31 mouse cellular contexts compared by ENCODE assay signal in genomic region chr5:123090560-123091306, GRCm38 (mm10). TPM values are rescaled to one million over a fixed set of nuclear protein-coding genes. Genes with fewer than 3 reads are reported as not detected.
DNase-seq lines count a peak whose midpoint lies in the region; ATAC-seq and TF ChIP-seq lines count a peak whose summit lies in the region.
"Had no signal": no experiment of that assay in that cellular context is flagged by ENCODE, and none has a peak within 500 bp of the region (broad histone marks: within the 10 kb centered on the region; RNA-seq: fewer than 3 reads in every experiment).

No protein-coding gene starts in this region.

- no peaks in the 10 kb centered on the region for H3K36me3 ChIP-seq in kidney, adult 2 months (ENCODE audit: control insufficient read depth, insufficient read depth, low read length)
- no peaks in the 10 kb centered on the region for H3K36me3 ChIP-seq in kidney, embryonic 14.5 days (ENCODE audit: control insufficient read depth, insufficient read depth, low read length)
- H3K36me3 ChIP-seq in liver, embryonic 11.5 days (ENCODE audit: control insufficient read depth, insufficient read depth, low read length): 0 out of 2 replicates have a peak, but pooled peaks cover 2% of the 10 kb centered on the region
- H3K36me3 ChIP-seq in liver, embryonic 16.5 days (ENCODE audit: control insufficient read depth, insufficient read depth): 0 out of 2 replicates have a peak, but pooled peaks cover 2% of the 10 kb centered on the region
- H3K36me3 ChIP-seq: embryonic facial prominence, embryonic 10.5 days; embryonic facial prominence, embryonic 15.5 days; heart, embryonic 15.5 days; midbrain, embryonic 10.5 days; neural tube, embryonic 12.5 days had no signal

- intact Hi-C loops in left cerebral cortex, postnatal 4 days (cut with DNase I): no loop called here

- no peak for TF ChIP-seq CTCF in kidney, adult 2 months (conservative IDR thresholded peaks at IDR 0.05; ENCODE audit: insufficient read depth, insufficient read length, low read depth, low read length)

- no peak for ATAC-seq in kidney, embryonic 14.5 days (ENCODE audit: low FRiP score, low TSS enrichment)
- ATAC-seq in liver, embryonic 11.5 days (replicated peaks; ENCODE audit: low FRiP score): no peak
- no peak for ATAC-seq in liver, embryonic 16.5 days (ENCODE audit: low read depth)
- ATAC-seq in activated CD4-positive, CD25-positive, alpha-beta regulatory T cell, adult 4 months: no peak
- ATAC-seq: forebrain, embryonic 14.5 days; hindbrain, embryonic 16.5 days had no signal

- peak; percentile 87 for DNase-seq in kidney, adult 2 months
- DNase-seq in ZHBTc4 (ENCODE audit: low read depth, low spot score): peak; percentile 85
- DNase-seq in liver, embryonic 11.5 days (ENCODE audit: low spot score): no peak
- no peak for DNase-seq in layer of hippocampus, adult 8-10 months (ENCODE audit: low spot score in 2 of 2)
- no peak for DNase-seq in left cerebral cortex, postnatal 4 days
- DNase-seq: adrenal gland, adult 8-10 months; cerebellum, adult 8-10 months; cerebellum, postnatal 25 days; kidney, adult 9 months; kidney, postnatal 25 days; lung, embryonic 14.5 days; lung, postnatal 14 days; thymus, adult 2 months; thymus, postnatal 36 days had no signal

- no peak overlapping the region for H3K27ac ChIP-seq in kidney, adult 2 months (ENCODE audit: insufficient read depth, low read depth, low read length)
- H3K27ac ChIP-seq in kidney, embryonic 14.5 days (ENCODE audit: low read depth, low read length): no peak overlapping the region
- H3K27ac ChIP-seq in liver, embryonic 11.5 days (ENCODE audit: low read depth, low read length): peak overlapping the region; percentile 62
- H3K27ac ChIP-seq in liver, embryonic 16.5 days (ENCODE audit: low read length): peak overlapping the region; percentile 80
- H3K27ac ChIP-seq: embryonic facial prominence, embryonic 10.5 days; embryonic facial prominence, embryonic 15.5 days; heart, embryonic 15.5 days; left cerebral cortex, adult 2 months; limb, embryonic 13.5 days; midbrain, embryonic 10.5 days; neural tube, embryonic 12.5 days had no signal

- H3K27me3 ChIP-seq in kidney, adult 2 months (replicated peaks; ENCODE audit: control insufficient read depth, insufficient read depth, low read length): no peaks in the 10 kb centered on the region
- H3K27me3 ChIP-seq in kidney, embryonic 14.5 days (ENCODE audit: control insufficient read depth, insufficient read depth, low read length): no peaks in the 10 kb centered on the region
- no peaks in the 10 kb centered on the region for H3K27me3 ChIP-seq in liver, embryonic 11.5 days (replicated peaks; ENCODE audit: control insufficient read depth, insufficient read depth, low read length)
- H3K27me3 ChIP-seq in liver, embryonic 16.5 days (ENCODE audit: control insufficient read depth, insufficient read depth, low read depth, low read length): no peaks in the 10 kb centered on the region
- H3K27me3 ChIP-seq: embryonic facial prominence, embryonic 15.5 days; heart, embryonic 15.5 days; limb, embryonic 13.5 days; neural tube, embryonic 12.5 days had no signal

- H3K4me2 ChIP-seq in kidney, embryonic 14.5 days (replicated peaks; ENCODE audit: low read depth, low read length): no peak overlapping the region
- no peak overlapping the region for H3K4me2 ChIP-seq in liver, embryonic 11.5 days
- H3K4me2 ChIP-seq in liver, embryonic 16.5 days (ENCODE audit: low read depth, low read length): no peak overlapping the region
- H3K4me2 ChIP-seq: embryonic facial prominence, embryonic 15.5 days; heart, embryonic 15.5 days; limb, embryonic 13.5 days; lung, embryonic 14.5 days; neural tube, embryonic 12.5 days had no signal

- H3K9ac ChIP-seq in kidney, embryonic 14.5 days (ENCODE audit: low read depth, low read length): no peak overlapping the region
- no peak overlapping the region; the same call in 1 of the 2 replicates for H3K9ac ChIP-seq in liver, embryonic 11.5 days (ENCODE audit: low read depth, low read length)
- H3K9ac ChIP-seq in liver, embryonic 16.5 days (ENCODE audit: low read depth, low read length): peak overlapping the region; percentile 13; the same call in 1 of the 2 replicates
- H3K9ac ChIP-seq: embryonic facial prominence, embryonic 15.5 days; heart, embryonic 15.5 days; limb, embryonic 13.5 days; lung, embryonic 14.5 days; neural tube, embryonic 12.5 days had no signal

- TF ChIP-seq POLR2A in kidney, adult 2 months (IDR thresholded peaks at IDR 0.05; ENCODE audit: low read depth, low read length): no peak

- peaks cover 7% of the 10 kb centered on the region for H3K4me1 ChIP-seq in kidney, adult 2 months (ENCODE audit: control insufficient read depth, insufficient read depth, low read length)
- peaks cover 5% of the 10 kb centered on the region; the same call in 1 of the 2 replicates for H3K4me1 ChIP-seq in kidney, embryonic 14.5 days (ENCODE audit: control insufficient read depth, insufficient read depth, low read length)
- H3K4me1 ChIP-seq in liver, embryonic 11.5 days (replicated peaks; ENCODE audit: control insufficient read depth, insufficient read depth, low read length): peaks cover 41% of the 10 kb centered on the region
- peaks cover 62% of the 10 kb centered on the region for H3K4me1 ChIP-seq in liver, embryonic 16.5 days (ENCODE audit: control insufficient read depth, low read depth, low read length)
- H3K4me1 ChIP-seq: embryonic facial prominence, embryonic 15.5 days; neural tube, embryonic 12.5 days had no signal

- H3K4me3 ChIP-seq in kidney, adult 2 months (ENCODE audit: insufficient read depth, low read depth, low read length): no peak overlapping the region
- H3K4me3 ChIP-seq in kidney, embryonic 14.5 days (ENCODE audit: low read length): no peak overlapping the region
- H3K4me3 ChIP-seq in liver, embryonic 11.5 days (ENCODE audit: low read depth, low read length): no peak overlapping the region
- H3K4me3 ChIP-seq in liver, embryonic 16.5 days (ENCODE audit: low read depth, low read length): no peak overlapping the region
- H3K4me3 ChIP-seq: embryonic facial prominence, embryonic 10.5 days; embryonic facial prominence, embryonic 15.5 days; heart, embryonic 15.5 days; left cerebral cortex, adult 2 months; limb, embryonic 13.5 days; midbrain, embryonic 10.5 days; myocyte; neural tube, embryonic 12.5 days had no signal

- H3K9me3 ChIP-seq in kidney, embryonic 14.5 days (ENCODE audit: control insufficient read depth, low read length): peaks cover 2% of the 10 kb centered on the region; the same call in 1 of the 2 replicates
- H3K9me3 ChIP-seq in liver, embryonic 11.5 days (ENCODE audit: control insufficient read depth, low read length): no peaks in the 10 kb centered on the region
- no peaks in the 10 kb centered on the region for H3K9me3 ChIP-seq in liver, embryonic 16.5 days (replicated peaks; ENCODE audit: control insufficient read depth, low read length)
- H3K9me3 ChIP-seq: embryonic facial prominence, embryonic 10.5 days; embryonic facial prominence, embryonic 15.5 days; heart, embryonic 15.5 days; limb, embryonic 13.5 days; midbrain, embryonic 10.5 days; neural tube, embryonic 12.5 days had no signal

- 79% methylated on average over 10 of the region's 10 CpGs for WGBS in kidney, adult 2 months
- WGBS in kidney, embryonic 14.5 days: 90% methylated on average over 10 of the region's 10 CpGs
- 87% methylated on average over 10 of the region's 10 CpGs for WGBS in liver, embryonic 11.5 days
- WGBS in liver, embryonic 16.5 days (ENCODE audit: insufficient replicate concordance): 80% methylated on average over 10 of the region's 10 CpGs

RNA-seq across cellular contexts. Expression of gene Tmem120b, which starts 22.5 kb away (rescaled TPM):
- polyA plus RNA-seq in kidney, adult 2 months (2012; rRNA removed): 9.9 and 12.7 TPM in 2 replicates
- 12.0 and 13.1 TPM in 2 replicates for polyA plus RNA-seq in kidney, embryonic 14.5 days (2014; fragmentation: Nextera tagmentation; extraction: Ambion mirVana)
- polyA plus RNA-seq in liver, embryonic 11.5 days (2014; fragmentation: Nextera tagmentation; extraction: Ambion mirVana): 24.3 and 24.8 TPM in 2 replicates
- 25.1 and 26.1 TPM in 2 replicates for polyA plus RNA-seq in liver, embryonic 16.5 days (2015; fragmentation: Nextera tagmentation; extraction: Ambion mirVana)
- 10 to 100 TPM; 15.4 to 22.0 (median 18.7) TPM for total RNA-seq in layer of hippocampus, adult 8-10 months (2022)
- total RNA-seq in left cerebral cortex, postnatal 4 days (2021): 10 to 100 TPM; 25.0 to 28.6 TPM
- polyA plus RNA-seq in activated CD4-positive, CD25-positive, alpha-beta regulatory T cell, adult 4 months (2017; shearing (Covaris generic)): 1 to 10 TPM; 2.2 to 2.3 TPM

RNA-seq across cellular contexts. Expression of gene Rhof, which starts 41.8 kb away (rescaled TPM):
- polyA plus RNA-seq in kidney, adult 2 months (2012; rRNA removed): 12.1 and 13.4 TPM in 2 replicates
- 2.0 and 3.2 TPM in 2 replicates for polyA plus RNA-seq in kidney, embryonic 14.5 days (2014; fragmentation: Nextera tagmentation; extraction: Ambion mirVana)
- polyA plus RNA-seq in liver, embryonic 11.5 days (2014; fragmentation: Nextera tagmentation; extraction: Ambion mirVana): 4.6 and 4.8 TPM in 2 replicates
- 1.7 and 2.3 TPM in 2 replicates for polyA plus RNA-seq in liver, embryonic 16.5 days (2015; fragmentation: Nextera tagmentation; extraction: Ambion mirVana)
- total RNA-seq in layer of hippocampus, adult 8-10 months (2022): 10 to 100 TPM; 42.0 to 46.6 (median 45.3) TPM
- 10 to 100 TPM; 44.0 to 48.8 TPM for total RNA-seq in left cerebral cortex, postnatal 4 days (2021)
- polyA plus RNA-seq in activated CD4-positive, CD25-positive, alpha-beta regulatory T cell, adult 4 months (2017; shearing (Covaris generic)): 10 to 100 TPM; 54.3 to 75.1 TPM

RNA-seq across cellular contexts. Expression of gene Morn3, which starts 43.9 kb away (rescaled TPM):
- 0.06 and 0.08 TPM in 2 replicates for polyA plus RNA-seq in kidney, adult 2 months (2012; rRNA removed)
- polyA plus RNA-seq in kidney, embryonic 14.5 days (2014; fragmentation: Nextera tagmentation; extraction: Ambion mirVana): 1.3 and 1.7 TPM in 2 replicates
- polyA plus RNA-seq in liver, embryonic 11.5 days (2014; fragmentation: Nextera tagmentation; extraction: Ambion mirVana): not detected in 2 replicates
- polyA plus RNA-seq in liver, embryonic 16.5 days (2015; fragmentation: Nextera tagmentation; extraction: Ambion mirVana): not detected in 2 replicates
- total RNA-seq in layer of hippocampus, adult 8-10 months (2022): not detected
- not detected for total RNA-seq in left cerebral cortex, postnatal 4 days (2021)
- 1 to 10 TPM; 3.2 to 4.9 TPM for polyA plus RNA-seq in activated CD4-positive, CD25-positive, alpha-beta regulatory T cell, adult 4 months (2017; shearing (Covaris generic))
- total RNA-seq: adrenal gland, adult 8-10 months; gastrocnemius, adult 8-10 months; heart, postnatal 25 days; left cerebral cortex, adult 2 months; midbrain, postnatal 0 days had no signal
- polyA plus RNA-seq: embryonic facial prominence, embryonic 10.5 days; frontal cortex, adult 2 months; heart, embryonic 15.5 days; limb, embryonic 13.5 days; lung, embryonic 14.5 days; myocyte; neural tube, embryonic 12.5 days had no signal

RNA-seq across cellular contexts. Expression of gene Setd1b, which starts 51.3 kb away (rescaled TPM):
- 6.7 and 8.8 TPM in 2 replicates for polyA plus RNA-seq in kidney, adult 2 months (2012; rRNA removed)
- polyA plus RNA-seq in kidney, embryonic 14.5 days (2014; fragmentation: Nextera tagmentation; extraction: Ambion mirVana): 16.6 and 16.7 TPM in 2 replicates
- 7.9 and 9.6 TPM in 2 replicates for polyA plus RNA-seq in liver, embryonic 11.5 days (2014; fragmentation: Nextera tagmentation; extraction: Ambion mirVana)
- 3.5 and 4.1 TPM in 2 replicates for polyA plus RNA-seq in liver, embryonic 16.5 days (2015; fragmentation: Nextera tagmentation; extraction: Ambion mirVana)
- total RNA-seq in layer of hippocampus, adult 8-10 months (2022): 10 to 100 TPM; 33.1 to 37.9 (median 35.0) TPM
- 10 to 100 TPM; 38.5 to 43.9 TPM for total RNA-seq in left cerebral cortex, postnatal 4 days (2021)
- 10 to 100 TPM; 12.5 to 12.9 TPM for polyA plus RNA-seq in activated CD4-positive, CD25-positive, alpha-beta regulatory T cell, adult 4 months (2017; shearing (Covaris generic))

Comparison
In these comparisons a context has a peak if more than half of its experiments do, and no peak if none do; other contexts are left out.
1. DNase-seq: peak in kidney, adult 2 months (single experiment) and ZHBTc4 (single experiment); none in liver, embryonic 11.5 days (single experiment), layer of hippocampus, adult 8-10 months (0 of 2) and left cerebral cortex, postnatal 4 days (single experiment).
2. H3K27ac ChIP-seq: peak in liver, embryonic 11.5 days (single experiment) and liver, embryonic 16.5 days (single experiment); none in kidney, adult 2 months (single experiment) and kidney, embryonic 14.5 days (single experiment).